Mouse (Mus musculus): ENCODE measurements around the gene Scin. TPM values are rescaled to one million over a fixed set of nuclear protein-coding genes. Genes with fewer than 3 reads are reported as not detected.

Gene Scin
- polyA plus RNA-seq, 1 experiment from 2014 or later = 3.4 TPM

DNA sequence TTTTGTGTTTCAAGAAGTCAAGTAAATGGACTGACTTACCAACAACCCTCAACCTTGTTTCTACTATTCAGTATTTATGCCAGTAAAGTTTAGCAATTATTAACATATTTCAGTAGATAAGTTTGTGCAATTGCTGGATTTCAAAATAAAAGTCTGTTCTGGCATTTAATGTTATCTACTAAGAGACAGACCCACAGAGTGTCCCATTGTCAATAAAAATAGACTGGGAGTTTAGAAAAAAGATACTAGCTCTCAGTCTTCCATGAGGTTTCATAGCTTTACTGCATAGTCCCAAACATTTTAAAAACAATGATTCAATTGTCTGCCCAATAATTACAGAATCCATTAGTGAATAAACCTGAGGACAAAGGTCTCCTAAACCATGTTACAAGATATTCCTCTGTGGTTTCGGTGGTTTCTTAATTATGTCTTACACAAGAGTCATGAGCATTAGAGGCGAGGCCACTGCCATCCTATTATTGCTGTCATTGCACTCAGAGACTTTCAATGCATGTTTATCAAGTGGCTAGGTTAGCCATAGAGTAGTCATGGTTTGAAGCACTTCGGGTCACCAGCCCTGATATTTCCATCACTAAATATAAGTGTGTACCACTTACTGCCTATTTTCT lies 110.9 kb downstream of the Scin start:
- Histone ChIP-seq H3K4me1 (peaks cover 9% of the 10 kb centered on the region; the same call in 1 of the 2 replicates), H3K9me3 (no peaks in the 10 kb centered on the region), H3K4me3 (no peak overlapping the region), H3K27me3 (replicated peaks) (no peaks in the 10 kb centered on the region), H3K36me3 (no peaks in the 10 kb centered on the region), H3K4me2 (no peak overlapping the region), H3K9ac (no peak overlapping the region), H3K27ac (replicated peaks) (no peak overlapping the region)
- WGBS = 69% methylated on average over 3 of the region's 3 CpGs
- ATAC-seq (ENCODE audit: extremely low read depth, insufficient number of reproducible peaks, low FRiP score, low TSS enrichment) = no peak

DNA sequence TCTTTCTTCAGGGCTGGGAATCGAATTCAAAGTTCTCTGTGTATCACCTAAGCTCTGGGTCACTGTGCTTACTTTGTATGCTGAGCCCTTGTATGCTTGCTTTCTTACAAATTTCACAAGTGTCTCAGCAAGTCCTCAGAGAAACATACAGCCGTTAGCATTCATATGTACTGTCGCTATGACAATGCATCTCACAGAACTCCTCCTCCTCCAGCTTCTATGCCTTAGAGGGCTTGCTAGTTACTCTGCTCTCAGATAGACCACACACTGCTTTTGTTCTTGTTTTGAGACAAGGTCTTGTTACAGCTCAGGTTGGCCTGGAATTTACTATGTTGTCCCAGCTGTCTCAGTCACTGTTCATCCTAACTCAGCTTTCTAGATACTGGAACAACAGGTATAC lies 111.7 kb downstream of the Scin start:
- WGBS = 83% methylated on average over 3 of the region's 3 CpGs
- Histone ChIP-seq H3K9me3 (no peaks in the 10 kb centered on the region), H3K27me3 (replicated peaks) (no peaks in the 10 kb centered on the region), H3K27ac (replicated peaks) (no peak overlapping the region), H3K4me2 (no peak overlapping the region), H3K4me1 (peaks cover 9% of the 10 kb centered on the region), H3K4me3 (no peak overlapping the region), H3K36me3 (no peaks in the 10 kb centered on the region), H3K9ac (no peak overlapping the region)
- no peak for ATAC-seq (ENCODE audit: extremely low read depth, insufficient number of reproducible peaks, low FRiP score, low TSS enrichment)

DNA sequence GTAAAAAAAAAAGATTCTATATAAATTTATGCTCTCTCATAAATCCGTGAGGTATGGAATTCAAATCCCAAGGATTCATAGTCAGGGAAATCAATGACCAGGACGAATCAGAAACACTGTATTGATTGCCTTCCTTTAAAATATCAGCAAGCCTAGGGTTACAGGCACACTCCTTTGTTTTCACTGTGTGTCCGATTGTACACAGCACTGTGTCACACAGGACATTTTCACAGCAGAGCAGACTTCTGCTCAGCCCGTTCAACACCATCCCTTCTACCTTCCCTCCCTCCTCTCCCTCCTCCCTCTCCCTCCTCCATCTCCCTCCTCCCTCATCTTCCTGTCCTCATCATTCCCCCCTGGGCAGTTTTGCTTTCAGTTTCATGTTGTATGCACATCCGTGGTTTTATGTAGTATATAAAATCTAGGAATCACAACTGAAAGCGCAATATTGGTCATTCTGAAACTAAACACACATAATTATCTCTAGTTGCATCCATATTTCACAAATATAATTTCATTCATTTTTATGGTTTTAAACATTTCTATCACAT lies 116.0 kb downstream of the Scin start:
- no peak for ATAC-seq (ENCODE audit: extremely low read depth, insufficient number of reproducible peaks, low FRiP score, low TSS enrichment)
- Histone ChIP-seq H3K4me1 (peaks cover 15% of the 10 kb centered on the region), H3K36me3 (no peaks in the 10 kb centered on the region), H3K9ac (no peak overlapping the region), H3K4me3 (no peak overlapping the region), H3K9me3 (no peaks in the 10 kb centered on the region), H3K27ac (replicated peaks) (no peak overlapping the region), H3K4me2 (no peak overlapping the region), H3K27me3 (replicated peaks) (no peaks in the 10 kb centered on the region)
- WGBS = 68% methylated on average over 6 of the region's 6 CpGs

DNA sequence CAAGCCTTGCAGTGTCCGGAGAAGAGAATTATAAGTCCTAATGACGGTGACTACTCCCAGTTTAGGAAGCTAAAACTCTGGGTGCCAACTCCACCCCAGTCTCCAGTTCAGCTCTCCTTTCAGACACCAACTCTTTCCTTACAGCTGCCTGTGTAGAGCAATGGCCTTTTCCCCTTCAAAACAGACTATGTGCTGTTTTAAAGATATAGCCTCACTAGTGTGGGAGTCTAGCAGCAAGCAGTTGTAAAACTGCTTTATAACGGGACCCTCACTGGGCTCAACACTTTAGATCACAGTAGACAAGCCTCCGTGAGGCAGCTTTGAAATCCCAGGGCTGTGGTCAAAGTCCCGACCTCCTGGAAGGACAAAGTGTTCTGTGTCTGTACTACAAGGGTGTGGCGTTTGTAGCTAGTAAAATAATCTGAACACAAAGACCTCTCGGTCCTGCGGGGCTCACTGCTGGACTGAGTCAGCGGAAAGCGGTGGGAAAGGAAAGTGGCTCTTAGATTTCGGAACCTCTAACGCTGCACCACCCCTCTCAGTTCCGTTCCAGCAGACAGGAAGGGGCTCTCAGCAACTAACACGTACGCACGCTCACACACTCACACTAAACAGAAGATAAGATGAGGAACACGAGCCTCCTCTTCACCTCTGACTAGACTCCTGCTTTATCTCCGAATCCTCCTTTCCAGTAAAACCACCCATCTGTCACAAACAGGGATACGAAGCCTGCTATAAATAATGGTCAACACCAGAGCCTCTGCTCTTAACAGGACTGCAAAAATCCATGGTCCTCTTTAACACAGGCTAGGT lies 117.2 kb downstream of the Scin start:
- 10% methylated on average over 19 of the region's 19 CpGs for WGBS

DNA sequence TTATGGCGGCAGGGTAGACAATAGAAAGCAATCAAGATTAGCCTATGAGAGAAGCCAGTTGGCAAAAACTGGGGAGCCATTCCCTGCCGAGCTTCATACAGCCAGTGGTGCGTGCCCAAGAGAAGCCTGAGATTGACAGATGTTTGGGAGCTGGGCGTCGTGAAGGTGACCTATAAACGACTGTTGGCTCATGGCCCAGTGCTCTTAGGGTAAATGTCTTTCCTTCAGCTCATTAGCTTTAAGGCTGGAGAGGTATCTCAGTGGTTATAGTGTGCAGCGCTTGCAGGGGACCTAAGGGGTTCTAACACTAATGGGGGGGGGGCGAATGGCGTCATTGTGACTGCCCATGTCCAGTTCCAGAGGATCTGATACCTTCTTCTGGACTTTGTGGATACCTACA lies 118.0 kb downstream of the Scin start:
- peak overlapping the region; percentile 87; the same call in 1 of the 2 replicates for H3K27ac ChIP-seq (replicated peaks)

More for the DNA sequence above, 117.2 kb downstream of the Scin start:
- peak overlapping the region; percentile 77 for H3K9ac ChIP-seq
- no peaks in the 10 kb centered on the region for H3K27me3 ChIP-seq (replicated peaks)
- H3K9me3 ChIP-seq = no peaks in the 10 kb centered on the region
- no peaks in the 10 kb centered on the region for H3K36me3 ChIP-seq
- peak; percentile 66 for ATAC-seq (ENCODE audit: extremely low read depth, insufficient number of reproducible peaks, low FRiP score, low TSS enrichment)
- H3K4me2 ChIP-seq = peak overlapping the region; percentile 71
- H3K4me1 ChIP-seq = peaks cover 15% of the 10 kb centered on the region
- peak overlapping the region; percentile 47 for H3K4me3 ChIP-seq
- peak overlapping the region; percentile 87 for H3K27ac ChIP-seq (replicated peaks)

DNA sequence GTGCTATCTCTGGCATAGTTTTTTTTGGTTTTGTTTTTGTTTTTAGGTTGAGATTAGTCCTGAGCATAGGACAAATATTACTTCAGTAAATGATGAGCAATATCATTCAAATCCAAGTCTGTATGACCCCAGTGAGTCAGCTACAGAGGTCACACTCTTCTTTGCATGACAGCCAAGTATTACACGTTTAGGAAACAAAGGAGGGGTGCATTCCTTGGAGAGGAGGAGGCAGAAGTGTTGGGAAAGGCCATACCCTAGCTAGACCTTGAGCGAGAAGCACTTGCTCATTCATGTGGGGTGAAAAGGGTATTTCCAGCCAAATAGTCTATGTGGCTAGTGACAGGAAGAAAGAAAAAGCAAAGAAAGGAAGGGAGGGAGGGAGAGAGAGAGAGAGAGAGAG lies 124.2 kb downstream of the Scin start:
- ATAC-seq (ENCODE audit: extremely low read depth, insufficient number of reproducible peaks, low FRiP score, low TSS enrichment) = no peak

More for the DNA sequence above, 118.0 kb downstream of the Scin start:
- Histone ChIP-seq H3K9ac (no peak overlapping the region), H3K4me1 (peaks cover 15% of the 10 kb centered on the region), H3K4me2 (peak overlapping the region; percentile 71), H3K4me3 (0 out of 2 replicates have a peak overlapping the region, but pooled peaks have one; percentile 47), H3K9me3 (no peaks in the 10 kb centered on the region), H3K27me3 (replicated peaks) (no peaks in the 10 kb centered on the region), H3K36me3 (no peaks in the 10 kb centered on the region)
- ATAC-seq (ENCODE audit: extremely low read depth, insufficient number of reproducible peaks, low FRiP score, low TSS enrichment) = no peak
- 67% methylated on average over 9 of the region's 9 CpGs for WGBS

More for the DNA sequence above, 124.2 kb downstream of the Scin start:
- H3K4me3 ChIP-seq = no peak overlapping the region
- no peaks in the 10 kb centered on the region for H3K27me3 ChIP-seq (replicated peaks)
- H3K27ac ChIP-seq (replicated peaks) = no peak overlapping the region
- no peak overlapping the region for H3K4me2 ChIP-seq
- no peak overlapping the region for H3K9ac ChIP-seq
- WGBS = 37% methylated on average over 2 of the region's 2 CpGs
- H3K36me3 ChIP-seq = no peaks in the 10 kb centered on the region
- H3K4me1 ChIP-seq = peaks cover 3% of the 10 kb centered on the region; the same call in 1 of the 2 replicates
- no peaks in the 10 kb centered on the region for H3K9me3 ChIP-seq

Other genes with a start within 250 kb of the Scin start
- gene Arl4a, start 96.2 kb downstream of the Scin start, polyA plus RNA-seq (2015; fragmentation: Nextera tagmentation; extraction: Ambion mirVana) = 28.0 and 32.1 TPM in 2 replicates
- 26.9 and 28.1 TPM in 2 replicates for gene Lsmem1, start 65.3 kb upstream of the Scin start, polyA plus RNA-seq (2015; fragmentation: Nextera tagmentation; extraction: Ambion mirVana)
- gene Ifrd1, start 114.3 kb upstream of the Scin start, polyA plus RNA-seq (2015; fragmentation: Nextera tagmentation; extraction: Ambion mirVana) = 98.0 and 98.2 TPM in 2 replicates